Mouse (Mus musculus) neural tube, embryonic 13.5 days (tissue): ENCODE data around the gene Pcdh9. TPM values are rescaled to one million over a fixed set of nuclear protein-coding genes. Genes with fewer than 3 reads are reported as not detected.

ENCODE experiments used
- ATAC-seq: fragments of 200-750 bp; cut with Nextera tagmentation; 2 replicates; pipeline ENCODE4 v1.8.0; 2017; ENCODE audit warnings: low read depth, mild to moderate bottlenecking, moderate TSS enrichment, moderate library complexity
- H3K27ac ChIP-seq: fragments of 300-500 bp; sonication (generic); replicated peaks from 2 replicates; pipeline ENCODE4 v1.5.1; 2015; ENCODE audit warnings: moderate library complexity, mild to moderate bottlenecking, inconsistent platforms
- H3K27me3 ChIP-seq: fragments of 300-500 bp; sonication (generic); 2 replicates; pipeline ENCODE4 v1.6.1; 2015; ENCODE audit warnings: mild to moderate bottlenecking, inconsistent platforms
- H3K36me3 ChIP-seq: fragments of 300-500 bp; sonication (generic); 2 replicates; pipeline ENCODE4 v1.6.1; 2015; ENCODE audit warnings: mild to moderate bottlenecking, inconsistent platforms
- H3K4me1 ChIP-seq: fragments of 300-500 bp; sonication (generic); replicated peaks from 2 replicates; pipeline ENCODE4 v1.6.1; 2015; ENCODE audit warnings: inconsistent platforms
- H3K4me2 ChIP-seq: fragments of 300-500 bp; sonication (generic); 2 replicates; pipeline ENCODE4 v1.6.1; 2015; ENCODE audit warnings: inconsistent platforms, mild to moderate bottlenecking, moderate library complexity
- H3K4me3 ChIP-seq: fragments of 300-500 bp; sonication (generic); 2 replicates; pipeline ENCODE4 v1.5.1; 2015; ENCODE audit warnings: mild to moderate bottlenecking, inconsistent platforms
- H3K9ac ChIP-seq: fragments of 300-500 bp; sonication (generic); 2 replicates; pipeline ENCODE4 v1.6.1; 2015; ENCODE audit warnings: moderate library complexity, mild to moderate bottlenecking, inconsistent platforms
- H3K9me3 ChIP-seq: fragments of 300-500 bp; sonication (generic); 2 replicates; pipeline ENCODE4 v1.6.1; 2016; ENCODE audit warnings: inconsistent platforms
- WGBS: fragments of 180-500 bp; shearing (Covaris S2); methylation state at CpG from one replicate; pipeline ENCODE4 v1.1.7; 2015; 5-methylcytosine and 5-hydroxymethylcytosine counted together
- polyA plus RNA-seq: library from polyadenylated mRNA; unstranded; fragments of >200 nt; fragmentation: Nextera tagmentation; extraction: Ambion mirVana; gene quantifications from 2 replicates; pipeline ENCODE4 v1.2.1, GENCODE M21; 2015

Pcdh9 gene
- polyA plus RNA-seq, 1 experiment from 2014 or later: 103 TPM

- Histone ChIP-seq H3K27me3 (no peaks in the 10 kb centered on the region), H3K9me3 (no peaks in the 10 kb centered on the region), H3K27ac (no peak overlapping the region), H3K36me3 (no peaks in the 10 kb centered on the region), H3K9ac (no peak overlapping the region), H3K4me3 (no peak overlapping the region), H3K4me2 (no peak overlapping the region), H3K4me1 (0 out of 2 replicates have a peak, but pooled peaks cover 2% of the 10 kb centered on the region)
- 65% methylated on average over 2 of the region's 2 CpGs for WGBS
- no peak for ATAC-seq
Measured at GRCm38 (mm10) chr14:93075761-93076160, 814.7 kb downstream of the Pcdh9 start.

- H3K4me2 ChIP-seq: no peak overlapping the region
- H3K36me3 ChIP-seq: no peaks in the 10 kb centered on the region
- no peak overlapping the region for H3K9ac ChIP-seq
- no peak for ATAC-seq
- H3K9me3 ChIP-seq: no peaks in the 10 kb centered on the region
- H3K27me3 ChIP-seq: no peaks in the 10 kb centered on the region
- H3K27ac ChIP-seq: no peak overlapping the region
- WGBS: 62% methylated on average over 5 of the region's 5 CpGs
- H3K4me3 ChIP-seq: no peak overlapping the region
- H3K4me1 ChIP-seq: peaks cover 10% of the 10 kb centered on the region
Measured at GRCm38 (mm10) chr14:93072346-93072745, 818.1 kb downstream of the Pcdh9 start.

- ATAC-seq: no peak
Measured at GRCm38 (mm10) chr14:93070140-93070539, 820.3 kb downstream of the Pcdh9 start.

GRCm38 (mm10) chr14:93067411-93068336 is 822.8 kb downstream of the Pcdh9 start:
- Histone ChIP-seq H3K9me3 (no peaks in the 10 kb centered on the region), H3K27me3 (no peaks in the 10 kb centered on the region), H3K4me1 (peaks cover 34% of the 10 kb centered on the region), H3K4me3 (no peak overlapping the region), H3K9ac (no peak overlapping the region), H3K27ac (peak overlapping the region; percentile 67), H3K36me3 (no peaks in the 10 kb centered on the region), H3K4me2 (peak overlapping the region; percentile 23)
- peak; percentile 84 for ATAC-seq
- WGBS: 15% methylated on average over 5 of the region's 5 CpGs

More at GRCm38 (mm10) chr14:93070140-93070539, 820.3 kb downstream of the Pcdh9 start:
- H3K4me1 ChIP-seq: peaks cover 32% of the 10 kb centered on the region
- no peak overlapping the region for H3K4me3 ChIP-seq
- no peak overlapping the region for H3K27ac ChIP-seq
- H3K36me3 ChIP-seq: no peaks in the 10 kb centered on the region
- H3K9ac ChIP-seq: no peak overlapping the region
- H3K27me3 ChIP-seq: no peaks in the 10 kb centered on the region
- no peak overlapping the region for H3K4me2 ChIP-seq
- H3K9me3 ChIP-seq: no peaks in the 10 kb centered on the region
- WGBS: 42% methylated on average over 4 of the region's 4 CpGs

- no peaks in the 10 kb centered on the region for H3K36me3 ChIP-seq
- H3K4me3 ChIP-seq: no peak overlapping the region
- no peak overlapping the region for H3K9ac ChIP-seq
- 24% methylated on average over 8 of the region's 8 CpGs for WGBS
- peak; percentile 87 for ATAC-seq
- H3K4me1 ChIP-seq: peaks cover 34% of the 10 kb centered on the region
- H3K27ac ChIP-seq: peak overlapping the region; percentile 67
- peak overlapping the region; percentile 23 for H3K4me2 ChIP-seq
- no peaks in the 10 kb centered on the region for H3K27me3 ChIP-seq
- H3K9me3 ChIP-seq: no peaks in the 10 kb centered on the region
Measured at GRCm38 (mm10) chr14:93066732-93067410, 823.6 kb downstream of the Pcdh9 start.

- Histone ChIP-seq H3K4me3 (no peak overlapping the region), H3K27me3 (no peaks in the 10 kb centered on the region), H3K4me1 (peaks cover 21% of the 10 kb centered on the region), H3K27ac (no peak overlapping the region), H3K36me3 (no peaks in the 10 kb centered on the region), H3K9me3 (no peaks in the 10 kb centered on the region), H3K9ac (no peak overlapping the region), H3K4me2 (no peak overlapping the region)
- 78% methylated on average over 5 of the region's 5 CpGs for WGBS
- ATAC-seq: no peak
Measured at GRCm38 (mm10) chr14:93061824-93062620, 828.5 kb downstream of the Pcdh9 start.

- Histone ChIP-seq H3K4me1 (no peaks in the 10 kb centered on the region), H3K27ac (no peak overlapping the region), H3K27me3 (no peaks in the 10 kb centered on the region), H3K4me2 (no peak overlapping the region), H3K4me3 (no peak overlapping the region), H3K9me3 (no peaks in the 10 kb centered on the region), H3K36me3 (no peaks in the 10 kb centered on the region), H3K9ac (no peak overlapping the region)
- no peak for ATAC-seq
- WGBS: 89% methylated on average over 6 of the region's 6 CpGs
Measured at GRCm38 (mm10) chr14:93058799-93059198, 831.7 kb downstream of the Pcdh9 start.

- ATAC-seq: no peak
- no peaks in the 10 kb centered on the region for H3K9me3 ChIP-seq
- no peaks in the 10 kb centered on the region for H3K27me3 ChIP-seq
- WGBS: 86% methylated on average over 3 of the region's 3 CpGs
- no peak overlapping the region for H3K4me3 ChIP-seq
- H3K27ac ChIP-seq: no peak overlapping the region
- H3K4me2 ChIP-seq: no peak overlapping the region
- no peaks in the 10 kb centered on the region for H3K4me1 ChIP-seq
- H3K9ac ChIP-seq: no peak overlapping the region
- no peaks in the 10 kb centered on the region for H3K36me3 ChIP-seq
Measured at GRCm38 (mm10) chr14:93055997-93056396, 834.5 kb downstream of the Pcdh9 start.

GRCm38 (mm10) chr14:93040591-93040990 is 849.9 kb downstream of the Pcdh9 start:
- H3K9ac ChIP-seq: no peak overlapping the region
- no peak overlapping the region for H3K4me2 ChIP-seq
- H3K9me3 ChIP-seq: no peaks in the 10 kb centered on the region
- H3K36me3 ChIP-seq: no peaks in the 10 kb centered on the region
- H3K27ac ChIP-seq: no peak overlapping the region
- 78% methylated on average over 6 of the region's 6 CpGs for WGBS
- 0 out of 2 replicates have a peak, but pooled peaks cover 4% of the 10 kb centered on the region for H3K4me1 ChIP-seq
- no peak overlapping the region for H3K4me3 ChIP-seq
- H3K27me3 ChIP-seq: no peaks in the 10 kb centered on the region
- ATAC-seq: no peak

- no peaks in the 10 kb centered on the region for H3K9me3 ChIP-seq
- no peak overlapping the region for H3K4me3 ChIP-seq
- WGBS: 47% methylated on average over 8 of the region's 8 CpGs
- no peaks in the 10 kb centered on the region for H3K36me3 ChIP-seq
- ATAC-seq: no peak
- H3K4me2 ChIP-seq: no peak overlapping the region
- no peaks in the 10 kb centered on the region for H3K27me3 ChIP-seq
- 0 out of 2 replicates have a peak, but pooled peaks cover 4% of the 10 kb centered on the region for H3K4me1 ChIP-seq
- no peak overlapping the region for H3K27ac ChIP-seq
- no peak overlapping the region for H3K9ac ChIP-seq
Measured at GRCm38 (mm10) chr14:93039326-93040221, 850.9 kb downstream of the Pcdh9 start.
